Mouse (Mus musculus) MEL (cell line): ENCODE measurements at regions not wholly inside any gene's neighbourhood (a gene's known extent, or its start where the extent isn't known, plus 50 kb on each side); places are given as distances from the start of the nearest gene placed in this dataset.

Source experiments
- DNase-seq: peaks from one replicate; pipeline ENCODE4 v3.0.0; 2011; ENCODE audit warnings: low read depth, low spot score
- H3K27ac ChIP-seq: 2 replicates; pipeline ENCODE4 v1.5.1; 2012; ENCODE audit warnings: low read depth, mild to moderate bottlenecking, control low read depth, low read length, moderate library complexity; ENCODE audit not compliant: control insufficient read depth
- H3K27me3 ChIP-seq, 2 experiments: fragments of 150-350 bp in 1 of 2; sonication (generic) in 1 of 2; 2 replicates each; pipeline ENCODE4 v1.6.1; 2012; ENCODE audit warnings: low read length in 2 of 2, mild to moderate bottlenecking in 2 of 2, improper control_type of control experiment in 1 of 2, moderate library complexity in 1 of 2; ENCODE audit not compliant: insufficient read depth in 2 of 2, control insufficient read depth in 1 of 2
- H3K36me3 ChIP-seq, 2 experiments: 2 replicates each; pipeline ENCODE4 v1.6.1; 2012 to 2014; ENCODE audit warnings: low read length in 2 of 2, improper control_type of control experiment in 1 of 2, inconsistent platforms in 1 of 2, mild to moderate bottlenecking in 1 of 2; ENCODE audit not compliant: insufficient read depth in 2 of 2, control insufficient read depth in 1 of 2
- H3K4me1 ChIP-seq, 2 experiments: fragments of 150-350 bp in 1 of 2; sonication (generic) in 1 of 2; 2 replicates each; pipeline ENCODE4 v1.6.1; 2012; ENCODE audit warnings: low read length in 2 of 2, improper control_type of control experiment in 1 of 2, mild to moderate bottlenecking in 1 of 2; ENCODE audit not compliant: insufficient read depth in 2 of 2, control insufficient read depth in 1 of 2
- H3K4me3 ChIP-seq, 2 experiments: fragments of 150-350 bp in 1 of 2; sonication (generic) in 1 of 2; 2 replicates each; pipeline ENCODE4 v1.5.1; 2012; ENCODE audit warnings: low read depth in 2 of 2, low read length in 2 of 2, mild to moderate bottlenecking in 2 of 2, moderate library complexity in 2 of 2, control low read depth in 1 of 2, improper control_type of control experiment in 1 of 2; ENCODE audit not compliant: control insufficient read depth in 1 of 2, insufficient read depth in 1 of 2
- H3K79me2 ChIP-seq: 2 replicates; pipeline ENCODE4 v1.6.1; 2012; ENCODE audit warnings: mild to moderate bottlenecking, low read length, moderate library complexity; ENCODE audit not compliant: control insufficient read depth, poor library complexity, insufficient read depth
- H3K9ac ChIP-seq: 2 replicates; pipeline ENCODE4 v1.6.1; 2012; ENCODE audit warnings: low read depth, mild to moderate bottlenecking, control low read depth, low read length, moderate library complexity; ENCODE audit not compliant: control insufficient read depth, poor library complexity, severe bottlenecking
- H3K9me3 ChIP-seq: fragments of 150-350 bp; sonication (generic); replicated peaks from 2 replicates; pipeline ENCODE4 v1.6.1; 2012; ENCODE audit warnings: mild to moderate bottlenecking, low read length, improper control_type of control experiment, moderate library complexity; ENCODE audit not compliant: insufficient read depth
- BHLHE40 ChIP-seq: IDR thresholded peaks from 2 replicates; pipeline ENCODE4 v1.6.1; 2012; ENCODE audit warnings: low read depth, mild to moderate bottlenecking, inconsistent platforms, low read length, improper control_type of control experiment, borderline replicate concordance
- E2F4 ChIP-seq: IDR thresholded peaks from 2 replicates; pipeline ENCODE4 v1.6.1; 2011; ENCODE audit warnings: low read depth, low read length, improper control_type of control experiment, borderline replicate concordance
- ELF1 ChIP-seq: IDR thresholded peaks from 2 replicates; pipeline ENCODE4 v1.6.1; 2014; ENCODE audit warnings: low read depth, mild to moderate bottlenecking, inconsistent platforms, low read length, improper control_type of control experiment, moderate library complexity
- EP300 ChIP-seq, 2 experiments: IDR thresholded peaks; 2 replicates each; pipeline ENCODE4 v1.6.1; 2011; ENCODE audit warnings: improper control_type of control experiment in 2 of 2, low read length in 2 of 2, low read depth in 1 of 2, mild to moderate bottlenecking in 1 of 2
- GABPA ChIP-seq: IDR thresholded peaks from 2 replicates; pipeline ENCODE4 v1.6.1; 2012; ENCODE audit warnings: low read depth, mild to moderate bottlenecking, inconsistent platforms, low read length, improper control_type of control experiment, moderate library complexity
- JUND ChIP-seq: IDR thresholded peaks from 2 replicates; pipeline ENCODE4 v1.6.1; 2011; ENCODE audit warnings: low read depth, mild to moderate bottlenecking, improper control_type of control experiment, low read length
- MAFK ChIP-seq: IDR thresholded peaks from 2 replicates; pipeline ENCODE4 v1.6.1; 2011; ENCODE audit warnings: low read depth, mild to moderate bottlenecking, low read length, improper control_type of control experiment, borderline replicate concordance
- MAX ChIP-seq: IDR thresholded peaks from 2 replicates; pipeline ENCODE4 v1.6.1; 2011; ENCODE audit warnings: low read length, improper control_type of control experiment
- MAZ ChIP-seq: IDR thresholded peaks from 2 replicates; pipeline ENCODE4 v1.6.1; 2012; ENCODE audit warnings: low read depth, mild to moderate bottlenecking, inconsistent platforms, low read length, improper control_type of control experiment
- MEF2A ChIP-seq: IDR thresholded peaks from 2 replicates; pipeline ENCODE4 v1.6.1; 2014; ENCODE audit warnings: low read depth, mild to moderate bottlenecking, inconsistent platforms, low read length, improper control_type of control experiment; ENCODE audit not compliant: poor library complexity, insufficient replicate concordance, severe bottlenecking; ENCODE audit errors: extremely low read depth
- MYB ChIP-seq: IDR thresholded peaks from 2 replicates; pipeline ENCODE4 v1.6.1; 2011; ENCODE audit warnings: mild to moderate bottlenecking, low read depth, low read length, improper control_type of control experiment
- POLR2A ChIP-seq, 2 experiments: IDR thresholded peaks; 2 replicates each; pipeline ENCODE4 v1.6.1; 2011 to 2012; ENCODE audit warnings: low read length in 2 of 2, mild to moderate bottlenecking in 2 of 2, control low read depth in 1 of 2, improper control_type of control experiment in 1 of 2, low read depth in 1 of 2, moderate library complexity in 1 of 2; ENCODE audit not compliant: control insufficient read depth in 1 of 2, insufficient read depth in 1 of 2, poor library complexity in 1 of 2
- POLR2AphosphoS5 ChIP-seq: IDR thresholded peaks from 2 replicates; pipeline ENCODE4 v1.6.1; 2012; ENCODE audit warnings: low read depth, borderline replicate concordance, mild to moderate bottlenecking, inconsistent platforms, low read length, moderate library complexity, mixed read lengths
- RAD21 ChIP-seq: IDR thresholded peaks from 2 replicates; pipeline ENCODE4 v1.6.1; 2011; ENCODE audit warnings: mild to moderate bottlenecking, low read depth, low read length, improper control_type of control experiment
- SIN3A ChIP-seq: IDR thresholded peaks from 2 replicates; pipeline ENCODE4 v1.6.1; 2012; ENCODE audit warnings: low read length, improper control_type of control experiment, inconsistent platforms
- TAL1 ChIP-seq: IDR thresholded peaks from 2 replicates; pipeline ENCODE4 v1.6.1; 2012; ENCODE audit warnings: mild to moderate bottlenecking, inconsistent platforms, low read length, moderate library complexity, mixed read lengths
- TBP ChIP-seq: IDR thresholded peaks from 2 replicates; pipeline ENCODE4 v1.8.0; 2011; ENCODE audit warnings: low read depth, low read length, improper control_type of control experiment
- TCF12 ChIP-seq: IDR thresholded peaks from 2 replicates; pipeline ENCODE4 v1.6.1; 2014; ENCODE audit warnings: low read depth, mild to moderate bottlenecking, inconsistent platforms, low read length, improper control_type of control experiment, moderate library complexity
- USF1 ChIP-seq: IDR thresholded peaks from 2 replicates; pipeline ENCODE4 v1.6.1; 2014; ENCODE audit warnings: low read depth, mild to moderate bottlenecking, inconsistent platforms, low read length, improper control_type of control experiment, moderate library complexity
- ZC3H11A ChIP-seq: IDR thresholded peaks from 2 replicates; pipeline ENCODE4 v1.6.1; 2012; ENCODE audit warnings: low read depth, mild to moderate bottlenecking, inconsistent platforms, low read length, improper control_type of control experiment
- ZKSCAN1 ChIP-seq: IDR thresholded peaks from 2 replicates; pipeline ENCODE4 v1.6.1; 2012; ENCODE audit warnings: low read depth, mild to moderate bottlenecking, inconsistent platforms, low read length, improper control_type of control experiment, moderate library complexity

GRCm38 (mm10) chr12:25177827-25178226, 80.9 kb upstream of the Id2 start:
- no peak overlapping the region for H3K4me3 ChIP-seq
- no peak for DNase-seq
- H3K9me3 ChIP-seq, result no peaks in the 10 kb centered on the region
- peaks cover 0 to 3% of the 10 kb centered on the region in 2 experiments; a peak in 1 of 4 replicates for H3K4me1 ChIP-seq
- no peaks in the 10 kb centered on the region for H3K79me2 ChIP-seq
- no peaks in the 10 kb centered on the region for H3K27me3 ChIP-seq
- H3K27ac ChIP-seq, result no peak overlapping the region
- no peaks in the 10 kb centered on the region for H3K36me3 ChIP-seq
- no peak overlapping the region for H3K9ac ChIP-seq
- TF ChIP-seq TCF12, result no peak
- TF ChIP-seq ZKSCAN1, result no peak
- TF ChIP-seq MAX, result no peak
- TF ChIP-seq ELF1, result no peak
- TF ChIP-seq TBP, result no peak
- TF ChIP-seq JUND, result no peak
- no peak for TF ChIP-seq EP300 (IDR thresholded peaks at IDR 0.05; ENCODE audit: low read depth in 1 of 2, low read length in 2 of 2)
- no peak for TF ChIP-seq USF1
- no peak for TF ChIP-seq RAD21
- TF ChIP-seq, all 39 proteins: peak for 0

- H3K36me3 ChIP-seq, result no peaks in the 10 kb centered on the region
- no peaks in the 10 kb centered on the region for H3K79me2 ChIP-seq
- no peaks in the 10 kb centered on the region for H3K27me3 ChIP-seq
- no peak for DNase-seq
- H3K9ac ChIP-seq, result no peak overlapping the region
- no peaks in the 10 kb centered on the region for H3K9me3 ChIP-seq
- no peak for TF ChIP-seq EP300 (IDR thresholded peaks at IDR 0.05; ENCODE audit: low read depth in 1 of 2, low read length in 2 of 2)
- TF ChIP-seq TAL1, result no peak
- no peak for TF ChIP-seq MYB
- TF ChIP-seq POLR2A (IDR thresholded peaks at IDR 0.05; ENCODE audit: control insufficient read depth in 1 of 2, insufficient read depth in 1 of 2, low read depth in 1 of 2, low read length in 2 of 2, poor library complexity in 1 of 2), result no peak
- TF ChIP-seq MAFK, result no peak
- no peak for TF ChIP-seq POLR2AphosphoS5
- no peak for TF ChIP-seq MAZ
- no peak for TF ChIP-seq SIN3A
- TF ChIP-seq MEF2A, result no peak
- no peak for TF ChIP-seq TBP
- no peak for TF ChIP-seq ZC3H11A
- no peak for TF ChIP-seq BHLHE40
- no peak for TF ChIP-seq GABPA
- no peak for TF ChIP-seq E2F4
- H3K27ac ChIP-seq, result no peak overlapping the region
- H3K4me1 ChIP-seq, result peaks cover 0 to 3% of the 10 kb centered on the region in 2 experiments; a peak in 1 of 4 replicates
- H3K4me3 ChIP-seq, result no peak overlapping the region
These were observed 79.6 kb upstream of the Id2 start for GRCm38 (mm10) chr12:25176565-25176964.
